Mouse (Mus musculus) bone marrow macrophage, adult 2 months (primary cell): ENCODE results near the gene Ipp. TPM values are rescaled to one million over a fixed set of nuclear protein-coding genes. Genes with fewer than 3 reads are reported as not detected.
A peak's percentile ranks its signal among the peaks of the same experiment; 100 is the strongest.

ENCODE experiments used
- H3K27ac ChIP-seq: 2 replicates; pipeline ENCODE4 v1.5.1; 2012; ENCODE audit warnings: low read depth, low read length; ENCODE audit not compliant: insufficient read depth
- H3K4me1 ChIP-seq: 2 replicates; pipeline ENCODE4 v1.6.1; 2012; ENCODE audit warnings: low read length; ENCODE audit not compliant: control insufficient read depth, insufficient read depth
- H3K4me3 ChIP-seq: 2 replicates; pipeline ENCODE4 v1.5.1; 2012; ENCODE audit warnings: mild to moderate bottlenecking, low read length, moderate library complexity; ENCODE audit not compliant: insufficient read depth
- CTCF ChIP-seq: IDR thresholded peaks from 2 replicates; pipeline ENCODE4 v1.5.1; 2012; ENCODE audit warnings: low read depth, mild to moderate bottlenecking, low read length, moderate library complexity
- POLR2A ChIP-seq: IDR thresholded peaks from 2 replicates; pipeline ENCODE4 v1.6.1; 2012; ENCODE audit warnings: mild to moderate bottlenecking, low read depth, low read length, borderline replicate concordance
- polyA plus RNA-seq: library from polyadenylated mRNA; stranded (reverse); fragments of >200 nt; gene quantifications from 2 replicates; pipeline ENCODE4 v1.2.4, GENCODE M21; 2012; ENCODE audit not compliant: missing spikeins, insufficient read depth, insufficient read length

Ipp gene
- polyA plus RNA-seq, 1 experiment = 3.6 TPM

- H3K4me3 ChIP-seq = no peak overlapping the region
- TF ChIP-seq POLR2A (no peak), CTCF (no peak)
- H3K27ac ChIP-seq = no peak overlapping the region
- peaks cover 5% of the 10 kb centered on the region; the same call in 1 of the 2 replicates for H3K4me1 ChIP-seq
These were observed 13.7 kb upstream of the Ipp start for GRCm38 (mm10) chr4:116493646-116494045.

GRCm38 (mm10) chr4:116499978-116500377 lies 7.4 kb upstream of the Ipp start:
- peaks cover 3% of the 10 kb centered on the region; the same call in 1 of the 2 replicates for H3K4me1 ChIP-seq
- no peak overlapping the region for H3K27ac ChIP-seq
- no peak overlapping the region for H3K4me3 ChIP-seq
- TF ChIP-seq CTCF = no peak
- no peak for TF ChIP-seq POLR2A

- TF ChIP-seq CTCF = no peak
- TF ChIP-seq POLR2A = 0 out of 2 replicates have a peak, but pooled peaks have one; percentile 54
- H3K4me3 ChIP-seq = peak overlapping the region; percentile 63
- H3K27ac ChIP-seq = peak overlapping the region; percentile 49
- peaks cover 8% of the 10 kb centered on the region for H3K4me1 ChIP-seq
These were observed 394 bp upstream of the Ipp start for GRCm38 (mm10) chr4:116506886-116507424.

- TF ChIP-seq POLR2A (no peak), CTCF (no peak)
- Histone ChIP-seq H3K4me3 (no peak overlapping the region), H3K27ac (no peak overlapping the region), H3K4me1 (no peaks in the 10 kb centered on the region)
These were observed 23.8 kb downstream of the Ipp start for GRCm38 (mm10) chr4:116531109-116531508.

GRCm38 (mm10) chr4:116536351-116536750 lies 29.0 kb downstream of the Ipp start:
- Histone ChIP-seq H3K4me3 (no peak overlapping the region), H3K27ac (no peak overlapping the region), H3K4me1 (no peaks in the 10 kb centered on the region)
- no peak for TF ChIP-seq CTCF
- TF ChIP-seq POLR2A = no peak

- Histone ChIP-seq H3K4me1 (no peaks in the 10 kb centered on the region), H3K27ac (no peak overlapping the region), H3K4me3 (no peak overlapping the region)
- TF ChIP-seq CTCF (no peak), POLR2A (no peak)
These were observed 30.4 kb downstream of the Ipp start for GRCm38 (mm10) chr4:116537737-116538136.

GRCm38 (mm10) chr4:116550432-116550831 lies 43.1 kb downstream of the Ipp start:
- Histone ChIP-seq H3K4me3 (no peak overlapping the region), H3K27ac (no peak overlapping the region), H3K4me1 (peaks cover 3% of the 10 kb centered on the region; the same call in 1 of the 2 replicates)
- TF ChIP-seq POLR2A (no peak), CTCF (no peak)

GRCm38 (mm10) chr4:116553035-116553434 lies 45.7 kb downstream of the Ipp start:
- TF ChIP-seq CTCF (no peak), POLR2A (no peak)
- H3K4me3 ChIP-seq = no peak overlapping the region
- peaks cover 3% of the 10 kb centered on the region; the same call in 1 of the 2 replicates for H3K4me1 ChIP-seq
- no peak overlapping the region for H3K27ac ChIP-seq

- no peak for TF ChIP-seq POLR2A
- TF ChIP-seq CTCF = no peak
- H3K4me1 ChIP-seq = peaks cover 10% of the 10 kb centered on the region
- H3K4me3 ChIP-seq = peak within 1 kb of the TSS; percentile 92
- peak within 1 kb of the TSS; percentile 97 for H3K27ac ChIP-seq
These were observed 48.3 kb downstream of the Ipp start, which contains the start of gene Tmem69 for GRCm38 (mm10) chr4:116555413-116556300. Gene Tmem69 (minus strand): TSS chr4:116555936.

- Histone ChIP-seq H3K4me3 (peak overlapping the region; percentile 92), H3K27ac (peak overlapping the region; percentile 97), H3K4me1 (peaks cover 16% of the 10 kb centered on the region)
- TF ChIP-seq CTCF (no peak), POLR2A (no peak)
These were observed 49.4 kb downstream of the Ipp start for GRCm38 (mm10) chr4:116556561-116557305.
